Mouse (Mus musculus) WW6 (cell line): ENCODE results near the gene Trim54.

Experiments used
- DNase-seq: peaks from one replicate; pipeline ENCODE4 v3.0.0-alpha.2; 2013; ENCODE audit warnings: low read depth, low spot score

The Trim54 gene

DNA sequence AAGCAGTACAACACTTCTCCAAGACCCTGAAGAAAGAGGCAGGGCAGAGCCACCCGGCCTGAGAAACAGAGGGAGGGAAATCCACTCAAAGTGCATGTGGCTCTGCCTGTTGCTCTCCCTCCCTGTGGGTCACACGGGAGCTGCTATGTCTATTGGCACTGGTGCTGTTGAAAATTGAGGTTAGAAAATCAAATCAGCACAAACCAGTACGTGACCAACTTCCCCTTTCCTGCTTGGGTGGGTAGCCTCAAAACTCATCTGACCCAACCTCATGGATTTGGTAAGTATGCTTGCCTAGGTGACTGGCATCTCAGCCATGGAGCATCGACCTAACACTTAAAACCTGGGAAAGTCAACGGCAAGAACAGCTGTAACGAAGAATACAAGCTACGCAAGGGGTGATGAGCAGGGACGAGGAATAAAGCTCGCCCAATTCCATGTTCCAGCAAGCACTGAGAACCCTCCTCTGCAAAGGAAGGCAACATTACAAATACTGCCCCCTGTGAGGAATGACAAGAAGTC, 10.6 kb upstream of the Trim54 start, which contains the start of gene Dnajc5g:
Dnajc5g (plus strand) TSS at position 472 of the 522 bp plus-strand sequence.
- no peak for DNase-seq

DNA sequence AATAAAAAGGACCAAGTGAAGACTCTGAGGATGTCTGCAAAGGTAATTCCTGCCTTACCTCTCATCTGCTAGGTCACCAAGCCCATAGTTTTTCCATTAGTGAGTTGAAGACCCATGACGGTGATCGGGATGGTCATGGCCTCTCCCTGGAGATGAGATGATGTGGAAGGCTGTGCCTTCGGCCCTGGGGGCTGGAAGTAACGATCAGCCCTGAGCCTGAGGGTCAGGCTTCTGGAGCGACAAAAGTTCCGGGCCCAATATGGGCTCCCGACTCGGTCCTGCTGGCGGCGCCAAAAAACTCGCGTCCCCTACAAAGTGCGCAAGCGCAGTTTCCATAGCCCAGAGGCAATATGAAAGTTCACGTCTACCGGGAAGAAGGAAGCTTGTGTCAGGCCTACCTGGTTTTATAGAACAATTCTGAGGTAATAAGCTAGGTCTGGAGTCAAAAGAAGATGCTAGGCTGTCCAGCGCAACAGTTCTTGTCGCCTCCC, 8.5 kb upstream of the Trim54 start, which contains the start of gene Slc30a3:
Slc30a3 (minus strand) TSS at position 238 of the 491 bp plus-strand sequence.
- no peak for DNase-seq

DNA sequence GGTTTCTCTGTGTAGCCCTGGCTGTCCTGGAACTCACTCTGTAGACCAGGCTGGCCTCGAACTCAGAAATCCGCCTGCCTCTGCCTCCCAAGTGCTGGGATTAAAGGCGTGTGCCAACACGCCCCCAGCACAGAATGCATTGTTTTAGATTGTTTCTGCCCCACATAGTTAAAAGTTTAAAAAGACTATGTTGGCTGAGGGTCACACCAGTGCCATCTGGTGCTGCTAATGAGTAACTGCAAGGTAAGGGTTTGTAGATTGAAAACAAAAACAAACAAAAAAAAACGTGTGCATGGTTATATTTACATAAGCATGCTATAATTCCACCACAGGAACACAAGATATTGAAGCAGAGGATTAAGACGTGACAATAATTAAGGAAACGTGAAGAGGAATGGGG, 5.7 kb upstream of the Trim54 start:
- no peak for DNase-seq

DNA sequence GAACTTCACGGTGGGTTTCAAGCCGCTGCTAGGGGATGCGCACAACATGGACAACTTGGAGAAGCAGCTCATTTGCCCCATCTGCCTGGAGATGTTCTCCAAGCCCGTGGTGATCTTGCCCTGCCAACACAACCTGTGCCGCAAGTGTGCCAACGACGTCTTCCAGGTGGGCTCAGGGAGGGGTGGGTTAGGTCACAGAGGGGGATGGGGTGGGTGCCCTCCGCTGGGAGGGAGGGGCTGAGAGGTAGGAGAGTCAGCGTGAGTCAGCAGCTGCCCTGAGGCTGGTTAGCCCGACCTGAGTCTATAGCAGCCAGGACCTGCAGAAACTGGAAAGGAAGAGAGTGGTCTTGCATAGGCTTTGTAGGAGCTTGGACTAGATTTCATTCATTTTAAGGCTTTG, 400 bp downstream of the Trim54 start:
- DNase-seq: no peak

DNA sequence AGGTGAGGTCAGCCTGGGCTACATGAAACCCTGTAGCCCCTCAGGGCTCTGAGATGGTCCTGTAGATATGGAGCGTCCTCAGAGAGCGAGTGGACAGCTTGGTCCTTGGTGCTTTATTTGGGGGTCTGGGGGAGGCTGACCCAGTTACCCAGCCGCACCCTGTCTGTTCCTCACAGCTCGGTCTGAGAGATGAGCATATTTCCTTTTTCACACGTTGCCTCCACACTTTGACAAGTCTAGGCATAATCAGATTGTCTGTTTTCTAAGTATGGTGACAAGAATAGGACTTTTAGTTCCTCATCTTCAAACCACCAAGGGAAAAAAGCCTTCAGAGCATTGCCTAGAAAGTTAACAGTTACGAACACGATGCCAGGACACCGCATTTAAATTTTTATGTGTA, 4.6 kb downstream of the Trim54 start:
- DNase-seq: no peak

DNA sequence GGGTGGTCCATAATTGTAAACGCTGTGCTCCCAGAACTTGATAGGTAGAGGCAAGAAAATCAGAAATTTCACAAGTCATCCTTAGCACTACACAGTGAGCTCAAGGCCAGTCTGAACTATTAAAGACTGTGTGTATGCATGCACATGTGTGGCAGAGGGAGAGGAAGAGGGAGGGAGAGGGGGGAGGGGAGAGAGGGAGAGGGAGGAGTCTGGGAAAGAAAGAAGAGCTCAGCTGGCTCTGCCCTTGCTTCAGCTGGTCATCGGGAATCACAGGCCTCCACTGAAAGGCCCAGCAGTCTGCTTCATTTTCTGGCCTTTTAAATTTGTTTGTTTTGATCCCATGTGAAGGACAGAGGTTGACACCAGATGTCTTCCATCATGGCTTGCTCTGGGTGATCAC, 7.0 kb downstream of the Trim54 start:
- DNase-seq: no peak

DNA sequence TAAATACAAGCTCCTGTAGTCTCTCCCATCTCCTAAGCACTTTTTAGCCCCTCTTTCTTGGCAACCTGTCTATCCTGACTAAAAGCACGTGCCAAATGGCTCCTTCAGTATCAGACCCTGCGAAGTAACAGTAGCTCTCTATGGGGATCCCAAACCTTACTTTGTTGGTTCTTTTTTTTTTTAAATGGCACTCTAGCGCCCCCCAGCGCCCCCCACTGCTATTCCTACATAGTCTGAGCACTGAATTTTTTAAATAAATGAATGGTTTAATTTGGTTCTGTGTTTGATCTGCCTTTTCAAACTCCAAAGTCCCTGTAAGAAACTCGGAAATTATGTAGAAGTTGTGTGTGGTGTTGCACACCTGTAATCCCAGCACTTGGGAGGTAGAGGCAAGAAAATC, 9.5 kb downstream of the Trim54 start:
- no peak for DNase-seq

DNA sequence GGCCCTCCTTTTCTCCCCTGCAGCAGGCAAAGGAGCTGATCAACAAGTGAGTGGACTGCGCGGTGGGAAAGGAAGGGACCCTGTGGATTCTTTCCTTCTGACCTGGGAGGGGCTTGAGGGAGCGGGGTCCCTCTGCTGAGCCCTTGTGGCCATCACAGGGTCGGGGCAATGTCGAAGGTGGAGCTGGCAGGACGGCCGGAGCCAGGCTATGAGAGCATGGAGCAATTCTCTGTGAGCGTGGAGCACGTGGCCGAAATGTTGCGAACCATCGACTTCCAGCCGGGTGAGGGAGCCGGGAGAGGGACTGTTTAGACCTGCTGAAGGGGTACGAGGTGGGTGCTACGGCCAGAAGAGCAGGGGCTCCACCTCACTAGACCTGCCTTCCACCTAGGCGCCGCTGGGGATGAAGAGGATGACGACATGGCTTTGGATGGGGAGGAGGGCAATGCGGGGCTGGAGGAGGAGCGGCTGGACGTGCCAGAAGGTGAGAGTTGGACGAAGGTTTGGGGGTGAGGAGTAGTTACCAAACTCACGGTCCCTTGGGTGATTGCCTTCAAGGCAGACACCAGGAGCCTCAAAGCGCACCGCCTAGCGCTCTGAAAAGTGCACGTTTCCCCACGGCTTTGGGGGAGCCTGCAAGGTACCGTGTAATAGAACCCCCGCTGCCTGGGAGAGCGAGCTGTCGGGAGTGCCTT, 20.4 kb downstream of the Trim54 start:
- no peak for DNase-seq

DNA sequence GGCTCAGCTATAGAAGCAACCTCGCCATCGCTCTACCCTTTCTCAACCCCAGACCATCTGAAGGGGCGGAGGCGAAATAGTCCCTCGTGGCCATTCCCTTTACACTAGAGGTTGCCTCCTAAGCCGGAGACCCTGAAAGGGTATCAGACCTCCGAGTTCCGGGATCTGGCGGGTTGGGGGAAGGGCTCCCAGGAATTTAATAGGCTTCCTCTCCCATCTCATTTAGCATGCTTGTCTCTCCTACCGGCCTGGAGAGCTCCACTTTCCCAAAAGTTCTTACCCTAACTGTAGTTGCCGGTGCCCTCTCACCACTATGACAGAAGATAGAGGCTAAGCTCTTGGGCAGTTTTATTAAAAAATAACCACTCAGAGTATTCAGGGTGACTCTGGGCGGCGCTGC, 21.1 kb downstream of the Trim54 start:
- DNase-seq: no peak

DNA sequence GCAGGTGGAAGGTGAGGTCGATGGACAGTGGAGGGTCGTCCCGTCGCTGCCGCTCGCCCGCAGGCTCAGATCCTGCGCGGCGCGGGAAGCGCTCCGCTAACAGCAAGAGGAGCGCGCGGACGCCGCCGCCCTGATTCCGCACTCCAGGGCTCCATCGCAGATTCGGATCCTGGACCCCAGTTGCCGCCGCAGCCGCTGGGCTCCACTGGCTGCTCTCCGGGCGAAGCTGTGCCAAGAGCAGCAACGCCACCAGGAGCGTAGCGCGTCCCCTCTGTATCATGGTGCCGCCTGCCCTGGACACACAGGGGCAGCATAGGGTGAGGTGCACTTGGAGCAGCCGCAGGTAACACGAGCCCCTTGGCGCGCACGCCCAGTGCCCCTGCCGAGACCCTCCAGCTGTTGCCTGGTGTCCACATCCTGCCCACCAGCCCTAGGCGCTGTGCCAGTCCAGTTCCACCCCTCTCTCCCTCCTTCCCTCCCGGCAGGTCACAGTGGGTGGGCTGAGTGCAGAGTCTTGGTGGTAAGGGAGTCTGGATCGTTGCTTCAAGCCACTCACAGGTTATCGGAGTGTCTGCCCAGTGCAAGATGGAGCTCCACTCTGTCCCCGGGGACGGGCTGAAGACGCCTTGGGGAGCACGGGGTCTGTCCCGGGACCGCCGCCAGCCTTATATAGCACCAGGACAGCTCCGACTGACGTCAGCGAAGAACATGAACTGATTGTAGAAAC, 21.9 kb downstream of the Trim54 start, which contains the start of gene Ucn:
Ucn (minus strand) TSS at position 589 of the 727 bp plus-strand sequence.
- no peak for DNase-seq

DNA sequence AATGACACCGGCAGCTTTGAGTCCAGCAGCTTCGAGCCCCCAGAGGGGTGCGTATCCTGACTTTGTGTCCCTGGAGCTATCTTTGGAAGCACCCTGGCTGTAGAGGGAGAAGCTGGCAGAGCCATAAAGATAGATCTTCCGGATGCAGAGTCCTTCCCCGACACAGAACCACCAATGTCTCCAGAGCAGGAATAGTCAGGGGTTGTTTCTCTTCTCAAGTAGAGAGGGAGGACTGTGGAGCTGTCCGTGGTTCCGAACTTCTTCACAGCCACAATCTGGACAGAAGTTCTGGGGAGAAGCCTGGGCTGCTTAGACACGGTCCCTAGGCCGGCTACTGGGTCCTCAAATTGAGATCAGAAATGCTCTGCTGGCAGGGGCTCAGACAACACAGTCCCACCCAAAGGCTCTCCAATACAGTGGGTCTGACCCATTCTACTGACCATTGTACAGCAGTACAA, 22.5 kb downstream of the Trim54 start:
- DNase-seq: no peak

DNA sequence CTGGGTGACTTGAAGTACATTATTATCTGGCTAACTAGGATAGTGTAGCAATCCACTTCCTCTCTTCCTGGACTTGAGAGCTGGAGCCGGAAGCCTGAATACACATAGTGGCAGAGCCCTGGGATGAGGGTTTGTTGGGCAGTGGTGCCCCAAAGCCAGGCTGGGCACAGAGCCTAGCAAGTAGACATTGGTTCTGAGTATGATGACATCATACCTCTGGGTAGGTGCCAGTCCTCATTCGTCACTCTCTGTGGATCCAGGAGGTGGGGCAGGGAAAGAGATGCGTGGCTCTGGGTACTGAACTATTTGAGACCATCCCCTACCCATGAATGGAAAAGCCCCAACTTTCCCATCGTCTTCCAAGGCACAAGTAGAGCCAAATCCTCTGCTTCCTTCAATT, 33.3 kb downstream of the Trim54 start:
- DNase-seq: no peak

DNA sequence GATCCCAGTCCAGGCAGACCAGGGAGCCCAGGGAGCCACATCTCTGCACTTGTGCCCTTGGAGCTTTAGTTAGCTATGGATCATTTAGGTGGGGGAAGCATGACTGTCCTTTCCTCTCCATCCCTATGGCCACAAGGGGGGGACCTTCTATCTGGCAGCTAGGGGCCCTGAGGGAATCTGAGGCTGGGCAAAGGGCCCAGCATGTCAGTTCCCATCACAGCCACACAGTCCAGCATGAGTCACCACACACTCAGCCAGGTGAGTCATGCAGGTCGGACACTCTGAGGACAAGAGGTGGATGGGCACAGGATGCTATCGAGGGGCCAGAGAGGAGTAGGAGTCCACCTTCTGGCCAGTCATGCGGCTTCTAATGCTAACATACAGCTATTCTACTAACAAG, 35.2 kb downstream of the Trim54 start:
- DNase-seq: no peak

DNA sequence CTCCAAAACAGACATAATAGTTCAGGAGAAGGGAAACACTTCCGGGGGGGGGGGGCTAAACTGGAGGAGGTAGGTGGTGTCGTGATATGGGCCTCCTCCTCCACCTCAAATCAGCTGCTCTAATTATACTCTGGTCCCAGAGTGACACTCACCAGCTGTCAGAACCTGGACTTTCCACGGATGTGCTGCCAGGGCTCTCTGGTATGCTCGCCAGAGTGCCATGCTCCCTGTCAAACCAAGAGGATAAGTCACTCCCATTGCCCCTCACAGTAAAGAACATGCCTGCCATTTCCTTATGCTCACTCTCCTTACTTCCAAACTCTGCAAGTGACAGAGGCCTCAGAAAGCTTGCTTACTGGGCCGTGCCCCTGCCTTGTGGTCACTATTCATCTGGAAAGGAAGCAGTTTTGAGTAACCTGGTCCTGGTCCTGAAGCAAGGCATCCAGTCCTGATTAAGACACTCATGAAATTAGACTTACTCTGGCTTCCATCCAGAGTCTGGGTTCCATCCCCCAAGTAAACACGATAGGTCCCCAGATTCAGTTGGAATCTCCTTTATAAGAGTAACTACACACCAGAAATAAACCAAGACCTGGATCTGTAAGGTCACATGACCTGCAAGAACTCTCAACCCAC, 37.1 kb downstream of the Trim54 start:
- no peak for DNase-seq

DNA sequence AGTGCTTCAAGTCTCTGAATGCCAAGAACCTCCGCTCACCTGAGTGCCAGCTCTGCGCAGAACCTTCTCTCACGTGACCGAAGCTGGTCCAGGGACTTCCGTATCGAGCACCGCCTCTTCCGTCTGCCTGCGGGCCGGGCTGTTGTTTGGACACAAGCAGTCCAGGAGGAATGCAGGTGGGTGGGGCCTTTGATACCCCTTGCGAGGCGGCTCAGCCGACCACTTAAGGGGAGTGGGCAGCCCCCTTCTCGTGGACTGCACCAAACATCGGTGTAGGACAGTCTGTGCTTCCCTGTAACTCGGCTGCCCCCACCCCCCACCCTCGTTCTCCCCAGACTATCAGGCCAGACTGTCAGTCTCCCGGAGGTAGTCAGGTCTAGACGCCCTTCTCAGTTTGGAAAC, 37.6 kb downstream of the Trim54 start, which contains the start of gene Mpv17:
Mpv17 (minus strand) TSS at position 100 of the 402 bp plus-strand sequence.
- DNase-seq: peak; percentile 67

DNA sequence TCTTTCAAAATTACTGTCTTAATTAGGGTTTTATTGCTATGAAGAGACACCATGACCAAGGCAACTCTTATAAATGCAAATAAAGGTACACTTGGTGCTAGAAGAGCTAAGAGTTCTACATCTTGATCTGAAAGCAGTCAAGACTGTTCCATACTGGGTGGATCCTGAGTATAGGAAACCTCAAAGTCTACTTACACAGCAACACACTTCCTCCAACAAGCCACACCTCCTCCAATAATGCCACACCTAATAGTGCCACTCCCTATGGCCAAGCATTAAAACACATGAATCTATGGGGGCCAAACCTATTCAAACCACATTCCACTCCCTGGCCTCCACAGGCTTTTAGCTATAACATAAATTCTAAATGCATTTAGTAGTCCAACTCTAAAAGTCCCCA, 46.0 kb downstream of the Trim54 start:
- DNase-seq: no peak

DNA sequence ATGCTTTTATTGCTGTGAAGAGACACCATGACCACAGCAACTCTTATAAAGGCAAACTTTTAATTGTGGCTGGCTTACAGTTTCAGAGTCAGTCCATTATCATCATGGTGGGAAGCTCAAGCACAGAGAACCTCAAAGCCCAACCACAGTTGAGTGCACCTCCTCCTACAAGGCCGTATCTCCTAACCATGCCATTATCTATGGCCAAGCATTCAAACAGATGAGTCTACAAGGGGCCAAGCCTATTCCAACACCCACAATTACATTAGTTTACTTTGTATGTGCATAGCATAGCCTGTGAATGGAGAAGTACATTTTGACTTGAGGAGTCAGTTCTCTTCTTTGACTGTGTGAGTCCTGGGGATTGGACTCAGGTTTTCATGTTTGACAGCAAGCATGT, 48.4 kb downstream of the Trim54 start:
- no peak for DNase-seq

DNA sequence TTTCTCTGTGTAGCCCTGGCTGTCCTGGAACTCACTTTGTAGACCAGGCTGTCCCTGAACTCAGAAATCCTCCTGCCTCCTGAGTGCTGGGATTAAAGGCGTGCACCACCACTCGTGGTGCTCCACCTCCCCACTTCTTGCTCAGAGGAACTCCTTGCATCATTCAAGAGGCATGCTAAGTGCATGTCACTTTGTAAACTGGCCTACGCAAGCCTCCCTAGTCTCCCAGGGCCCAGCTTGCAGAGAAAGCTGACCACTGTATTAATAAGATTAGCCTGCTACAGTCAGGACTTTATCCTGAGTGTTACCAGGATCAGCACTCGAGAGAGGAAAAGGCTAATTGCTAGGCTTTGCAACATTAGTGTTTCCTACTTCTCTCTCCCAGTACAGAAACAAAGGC, 52.1 kb downstream of the Trim54 start:
- DNase-seq: no peak

DNA sequence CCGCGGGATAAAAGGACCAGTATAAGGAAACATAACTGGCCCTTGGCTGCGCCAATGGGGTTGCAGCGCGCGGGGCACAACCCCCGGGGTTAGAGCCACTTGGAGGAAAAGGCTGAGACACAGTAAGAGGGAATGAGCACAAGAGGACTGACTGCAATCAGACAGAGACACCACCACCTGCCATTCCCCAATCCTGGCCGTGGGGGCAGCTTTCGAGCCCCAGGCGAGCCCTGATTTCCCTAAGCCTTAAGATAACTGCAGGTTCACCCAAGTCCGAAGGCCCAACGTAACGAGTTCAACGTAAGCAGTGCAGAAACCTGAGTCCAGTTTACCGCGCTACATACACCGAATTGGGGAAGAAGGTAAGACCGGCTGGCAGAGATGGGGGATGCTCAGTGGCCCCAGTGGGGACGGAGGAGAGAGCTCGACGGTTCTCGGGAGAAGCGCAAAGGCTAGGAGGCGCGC, 62.8 kb downstream of the Trim54 start:
- DNase-seq: no peak

DNA sequence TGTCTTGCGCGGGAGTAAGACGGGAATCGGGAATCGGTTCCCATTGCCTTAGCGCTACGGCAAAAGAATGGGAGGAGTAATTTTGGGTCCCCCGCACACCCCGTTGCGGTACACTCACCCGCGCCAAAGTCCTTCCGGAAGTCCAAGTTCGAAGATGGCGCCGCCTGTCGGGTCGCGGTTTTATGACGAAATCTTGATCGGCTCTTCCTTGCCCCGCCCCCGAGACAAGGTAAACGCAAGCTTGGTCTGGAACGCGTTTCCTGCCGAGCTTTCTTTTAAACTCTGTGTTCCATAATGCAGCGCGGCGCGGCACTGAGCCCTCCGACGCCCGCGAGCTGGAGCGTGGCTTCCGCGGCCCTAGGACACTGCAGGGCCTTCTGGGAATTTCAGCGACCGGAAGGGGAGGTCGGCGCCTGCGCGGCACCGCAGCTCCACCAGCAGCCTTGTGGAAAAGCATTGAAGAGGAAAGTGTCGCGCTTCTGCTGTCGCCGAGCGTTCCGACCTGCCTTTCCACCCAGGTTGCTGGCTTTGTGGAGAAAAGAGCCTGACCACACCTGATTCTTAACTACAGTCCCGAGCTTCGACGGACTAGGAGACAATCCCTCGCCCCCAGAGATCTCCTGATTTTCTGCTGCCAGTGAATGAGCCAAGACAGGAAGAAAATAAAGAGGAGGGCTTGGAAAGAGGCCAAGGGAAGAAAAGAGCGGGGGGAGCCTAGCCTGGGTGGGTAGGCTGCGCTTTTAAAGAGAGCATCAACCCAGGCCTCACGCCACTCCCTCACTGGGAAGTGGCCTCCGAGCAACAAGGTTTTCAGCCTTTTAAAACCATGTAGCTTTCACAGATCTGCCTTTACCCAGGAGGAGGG, 63.5 kb downstream of the Trim54 start, which contains the start of the genes Gm29609 and Gtf3c2:
Gm29609 (minus strand) TSS at position 146 of the 865 bp plus-strand sequence.
Gtf3c2 (minus strand) TSS at position 379 of the 865 bp plus-strand sequence.
- peak; percentile 93 for DNase-seq
